Mouse (Mus musculus): Measurements from ENCODE around the gene Galntl6. TPM values are rescaled to one million over a fixed set of nuclear protein-coding genes. Genes with fewer than 3 reads are reported as not detected.

Galntl6 gene
- polyA plus RNA-seq, 1 experiment from 2014 or later, result 0.91 TPM

GRCm38 (mm10) chr8:58824347-58824746, 88.1 kb downstream of the Galntl6 start:
- no peak overlapping the region for H3K27ac ChIP-seq
- no peaks in the 10 kb centered on the region for H3K4me1 ChIP-seq (replicated peaks; ENCODE audit: insufficient read depth, low read length)
- no peaks in the 10 kb centered on the region for H3K9me3 ChIP-seq (replicated peaks; ENCODE audit: low read length)
- no peaks in the 10 kb centered on the region for H3K27me3 ChIP-seq (ENCODE audit: insufficient read depth, low read length)
- H3K9ac ChIP-seq (ENCODE audit: low read depth, low read length), result no peak overlapping the region
- no peak for DNase-seq (ENCODE audit: low spot score)
- no peak overlapping the region for H3K4me3 ChIP-seq (replicated peaks; ENCODE audit: low read depth, low read length)
- TF ChIP-seq CTCF (IDR thresholded peaks at IDR 0.05; ENCODE audit: low read depth), result no peak
- no peaks in the 10 kb centered on the region for H3K36me3 ChIP-seq (ENCODE audit: insufficient read depth, low read length)
- no peak for ATAC-seq (replicated peaks; ENCODE audit: low FRiP score, low read depth)
- no peak overlapping the region for H3K4me2 ChIP-seq (ENCODE audit: low read length)

- no peak for DNase-seq (ENCODE audit: low spot score)
- H3K4me1 ChIP-seq (replicated peaks; ENCODE audit: insufficient read depth, low read length), result no peaks in the 10 kb centered on the region
- H3K9ac ChIP-seq (ENCODE audit: low read depth, low read length), result no peak overlapping the region
- H3K27me3 ChIP-seq (ENCODE audit: insufficient read depth, low read length), result no peaks in the 10 kb centered on the region
- H3K4me3 ChIP-seq (replicated peaks; ENCODE audit: low read depth, low read length), result no peak overlapping the region
- H3K36me3 ChIP-seq (ENCODE audit: insufficient read depth, low read length), result no peaks in the 10 kb centered on the region
- H3K27ac ChIP-seq, result no peak overlapping the region
- ATAC-seq (replicated peaks; ENCODE audit: low FRiP score, low read depth), result no peak
- no peak overlapping the region for H3K4me2 ChIP-seq (ENCODE audit: low read length)
- H3K9me3 ChIP-seq (replicated peaks; ENCODE audit: low read length), result no peaks in the 10 kb centered on the region
- TF ChIP-seq CTCF (IDR thresholded peaks at IDR 0.05; ENCODE audit: low read depth), result no peak
These were observed 107.2 kb downstream of the Galntl6 start for GRCm38 (mm10) chr8:58805190-58805589.

DNA sequence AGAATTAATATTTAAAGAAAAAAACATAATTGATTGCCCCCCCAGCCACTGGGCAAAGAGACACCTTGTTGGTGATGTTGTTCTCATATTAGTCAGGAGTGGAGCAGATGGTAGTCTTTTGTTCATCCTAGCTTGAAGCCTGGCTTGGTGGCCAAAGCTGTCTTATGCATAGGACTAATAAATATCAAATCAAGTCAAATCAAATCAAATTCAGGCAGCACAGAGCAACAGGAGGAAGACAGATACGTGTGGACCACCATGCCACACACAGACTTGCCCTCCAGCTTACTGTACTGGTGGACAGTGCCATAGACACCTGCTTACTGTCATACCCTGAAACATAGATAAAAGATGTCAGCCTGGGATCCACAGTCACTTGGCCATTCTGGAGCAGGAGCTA, 110.6 kb downstream of the Galntl6 start:
- no peaks in the 10 kb centered on the region for H3K36me3 ChIP-seq (ENCODE audit: insufficient read depth, low read length)
- H3K4me2 ChIP-seq (ENCODE audit: low read length), result no peak overlapping the region
- no peak for TF ChIP-seq CTCF (IDR thresholded peaks at IDR 0.05; ENCODE audit: low read depth)

GRCm38 (mm10) chr8:58753769-58754168, 158.7 kb downstream of the Galntl6 start:
- TF ChIP-seq CTCF (IDR thresholded peaks at IDR 0.05; ENCODE audit: low read depth), result no peak
- Histone ChIP-seq H3K4me3 (replicated peaks; ENCODE audit: low read depth, low read length) (no peak overlapping the region), H3K9ac (ENCODE audit: low read depth, low read length) (no peak overlapping the region), H3K27me3 (ENCODE audit: insufficient read depth, low read length) (no peaks in the 10 kb centered on the region), H3K9me3 (replicated peaks; ENCODE audit: low read length) (no peaks in the 10 kb centered on the region), H3K36me3 (ENCODE audit: insufficient read depth, low read length) (no peaks in the 10 kb centered on the region), H3K4me1 (replicated peaks; ENCODE audit: insufficient read depth, low read length) (no peaks in the 10 kb centered on the region), H3K27ac (no peak overlapping the region), H3K4me2 (ENCODE audit: low read length) (no peak overlapping the region)
- DNase-seq (ENCODE audit: low spot score), result no peak
- ATAC-seq (replicated peaks; ENCODE audit: low FRiP score, low read depth), result no peak
- WGBS, result 84% methylated on average over 2 of the region's 2 CpGs

More for the DNA sequence above, 110.6 kb downstream of the Galntl6 start:
- Histone ChIP-seq H3K9me3 (replicated peaks; ENCODE audit: low read length) (no peaks in the 10 kb centered on the region), H3K4me1 (replicated peaks; ENCODE audit: insufficient read depth, low read length) (no peaks in the 10 kb centered on the region), H3K9ac (ENCODE audit: low read depth, low read length) (no peak overlapping the region), H3K4me3 (replicated peaks; ENCODE audit: low read depth, low read length) (no peak overlapping the region), H3K27ac (no peak overlapping the region), H3K27me3 (ENCODE audit: insufficient read depth, low read length) (no peaks in the 10 kb centered on the region)
- ATAC-seq (replicated peaks; ENCODE audit: low FRiP score, low read depth) (no peak), DNase-seq (ENCODE audit: low spot score) (no peak)
- 68% methylated on average over 1 of the region's 1 CpGs for WGBS

DNA sequence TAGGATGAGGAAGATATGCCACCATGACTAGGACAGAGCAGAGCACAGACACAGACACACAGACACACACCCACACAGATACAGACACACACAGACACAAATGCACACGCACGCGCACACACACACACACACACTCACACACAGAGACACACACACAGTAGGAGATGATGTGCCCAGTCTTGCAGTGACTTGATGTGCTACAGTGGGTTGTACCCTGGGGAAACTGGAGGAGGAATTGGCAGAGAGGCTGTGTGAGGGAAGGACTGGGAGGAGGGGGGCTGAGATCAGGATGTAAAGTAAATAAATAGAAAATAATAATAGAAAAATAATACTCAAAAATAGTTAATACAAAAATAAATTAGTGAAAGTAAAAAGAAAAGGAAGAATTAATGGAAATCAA, 174.5 kb downstream of the Galntl6 start:
- Histone ChIP-seq H3K27me3 (ENCODE audit: insufficient read depth, low read length) (no peaks in the 10 kb centered on the region), H3K27ac (no peak overlapping the region), H3K9me3 (replicated peaks; ENCODE audit: low read length) (no peaks in the 10 kb centered on the region), H3K4me1 (replicated peaks; ENCODE audit: insufficient read depth, low read length) (no peaks in the 10 kb centered on the region), H3K9ac (ENCODE audit: low read depth, low read length) (no peak overlapping the region), H3K4me2 (ENCODE audit: low read length) (no peak overlapping the region), H3K36me3 (ENCODE audit: insufficient read depth, low read length) (no peaks in the 10 kb centered on the region), H3K4me3 (replicated peaks; ENCODE audit: low read depth, low read length) (no peak overlapping the region)
- DNase-seq (ENCODE audit: low spot score) (no peak), ATAC-seq (replicated peaks; ENCODE audit: low FRiP score, low read depth) (no peak)
- 94% methylated on average over 3 of the region's 3 CpGs for WGBS
- TF ChIP-seq CTCF (IDR thresholded peaks at IDR 0.05; ENCODE audit: low read depth), result no peak

DNA sequence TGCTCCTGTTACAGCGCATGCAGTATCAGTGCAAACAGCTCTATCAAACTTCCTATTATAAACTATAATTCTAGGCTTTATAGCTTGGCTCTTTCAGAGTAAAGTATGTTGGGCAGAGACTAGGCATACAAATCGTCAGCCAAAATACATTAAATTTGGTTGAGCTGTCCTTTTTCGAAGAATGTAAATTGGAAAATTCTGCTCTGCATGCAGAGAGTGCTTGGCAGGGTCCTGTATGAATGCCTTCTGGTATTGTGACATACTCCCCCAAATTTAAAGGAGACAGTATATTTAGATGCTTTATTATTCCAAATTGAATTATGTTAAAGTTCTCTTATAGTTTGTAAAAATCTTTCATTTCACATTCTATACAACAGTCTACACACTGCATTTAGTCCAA, 220.7 kb downstream of the Galntl6 start:
- TF ChIP-seq CTCF (IDR thresholded peaks at IDR 0.05; ENCODE audit: low read depth), result no peak
- H3K9me3 ChIP-seq (replicated peaks; ENCODE audit: low read length), result no peaks in the 10 kb centered on the region
- no peak overlapping the region for H3K27ac ChIP-seq
- H3K4me1 ChIP-seq (replicated peaks; ENCODE audit: insufficient read depth, low read length), result no peaks in the 10 kb centered on the region
- no peaks in the 10 kb centered on the region for H3K36me3 ChIP-seq (ENCODE audit: insufficient read depth, low read length)
- DNase-seq (ENCODE audit: low spot score) (no peak), ATAC-seq (replicated peaks; ENCODE audit: low FRiP score, low read depth) (no peak)
- H3K4me2 ChIP-seq (ENCODE audit: low read length), result no peak overlapping the region
- no peaks in the 10 kb centered on the region for H3K27me3 ChIP-seq (ENCODE audit: insufficient read depth, low read length)
- H3K4me3 ChIP-seq (replicated peaks; ENCODE audit: low read depth, low read length), result no peak overlapping the region
- H3K9ac ChIP-seq (ENCODE audit: low read depth, low read length), result no peak overlapping the region
- 86% methylated on average over 3 of the region's 3 CpGs for WGBS

DNA sequence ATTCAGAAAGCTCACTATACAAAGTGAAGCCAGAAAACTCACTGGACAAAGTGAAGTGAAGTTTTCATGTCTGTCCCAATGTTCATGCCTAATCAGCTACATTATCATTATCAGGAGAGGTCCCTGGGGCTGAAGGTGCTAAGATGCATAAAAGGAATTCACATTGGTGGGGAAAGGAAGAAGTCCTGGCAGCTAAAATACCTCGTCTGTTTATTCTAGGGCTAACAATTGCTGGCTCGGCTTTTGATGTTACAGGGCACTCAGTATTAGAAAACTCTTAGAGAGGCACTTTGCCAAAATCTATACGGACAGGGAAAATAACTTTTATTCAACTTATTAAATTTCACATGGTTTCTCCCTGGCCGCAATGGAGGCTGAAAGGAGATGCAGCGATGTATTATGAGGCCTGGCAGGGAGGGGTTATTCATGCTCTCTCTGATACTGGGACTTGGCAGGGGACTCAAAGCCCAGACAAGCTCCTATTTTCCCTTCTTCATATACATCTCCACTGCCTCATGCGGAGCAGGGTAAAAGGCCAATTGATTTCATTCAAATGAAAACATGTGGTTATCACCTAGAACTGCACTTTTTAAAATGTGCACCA, 234.5 kb downstream of the Galntl6 start:
- ATAC-seq (replicated peaks; ENCODE audit: low FRiP score, low read depth) (no peak), DNase-seq (ENCODE audit: low spot score) (no peak)
- Histone ChIP-seq H3K9ac (ENCODE audit: low read depth, low read length) (no peak overlapping the region), H3K4me1 (replicated peaks; ENCODE audit: insufficient read depth, low read length) (no peaks in the 10 kb centered on the region), H3K27ac (no peak overlapping the region), H3K4me3 (replicated peaks; ENCODE audit: low read depth, low read length) (no peak overlapping the region), H3K36me3 (ENCODE audit: insufficient read depth, low read length) (no peaks in the 10 kb centered on the region), H3K9me3 (replicated peaks; ENCODE audit: low read length) (no peaks in the 10 kb centered on the region), H3K27me3 (ENCODE audit: insufficient read depth, low read length) (no peaks in the 10 kb centered on the region), H3K4me2 (ENCODE audit: low read length) (no peak overlapping the region)
- WGBS, result 51% methylated on average over 6 of the region's 6 CpGs
- no peak for TF ChIP-seq CTCF (IDR thresholded peaks at IDR 0.05; ENCODE audit: low read depth)

All from kidney, postnatal 0 days (tissue).